Mouse (Mus musculus): ENCODE results near the gene Nr5a2. TPM values are rescaled to one million over a fixed set of nuclear protein-coding genes. Genes with fewer than 3 reads are reported as not detected.

The Nr5a2 gene
- polyA plus RNA-seq, 1 experiment = 0.10 TPM

GRCm38 (mm10) chr1:136974040-136974439 lies 13.8 kb upstream of the Nr5a2 start:
- H3K4me3 ChIP-seq (replicated peaks; ENCODE audit: insufficient read depth, low read depth, low read length) = no peak overlapping the region
- WGBS = 85% methylated on average over 3 of the region's 3 CpGs
- no peak for DNase-seq
- H3K4me1 ChIP-seq (ENCODE audit: control insufficient read depth, insufficient read depth, low read length) = no peaks in the 10 kb centered on the region
- TF ChIP-seq CTCF (IDR thresholded peaks at IDR 0.05; ENCODE audit: borderline replicate concordance, insufficient read depth, low read depth, low read length) = no peak
- no peak for TF ChIP-seq POLR2A (IDR thresholded peaks at IDR 0.05; ENCODE audit: borderline replicate concordance, insufficient read depth, low read length)
- no peak overlapping the region for H3K27ac ChIP-seq (ENCODE audit: insufficient read depth, low read length)
- no peaks in the 10 kb centered on the region for H3K27me3 ChIP-seq (ENCODE audit: control insufficient read depth, insufficient read depth, low read length)

- DNase-seq = no peak
- Histone ChIP-seq H3K4me1 (ENCODE audit: control insufficient read depth, insufficient read depth, low read length) (no peaks in the 10 kb centered on the region), H3K27ac (ENCODE audit: insufficient read depth, low read length) (no peak overlapping the region), H3K27me3 (ENCODE audit: control insufficient read depth, insufficient read depth, low read length) (no peaks in the 10 kb centered on the region), H3K4me3 (replicated peaks; ENCODE audit: insufficient read depth, low read depth, low read length) (no peak overlapping the region)
- TF ChIP-seq POLR2A (IDR thresholded peaks at IDR 0.05; ENCODE audit: borderline replicate concordance, insufficient read depth, low read length) (no peak), CTCF (IDR thresholded peaks at IDR 0.05; ENCODE audit: borderline replicate concordance, insufficient read depth, low read depth, low read length) (no peak)
- WGBS = 84% methylated on average over 5 of the region's 5 CpGs
Measured at GRCm38 (mm10) chr1:136973016-136973415, 12.8 kb upstream of the Nr5a2 start.

- H3K27me3 ChIP-seq (ENCODE audit: control insufficient read depth, insufficient read depth, low read length) = no peaks in the 10 kb centered on the region
- 77% methylated on average over 8 of the region's 8 CpGs for WGBS
- TF ChIP-seq CTCF (IDR thresholded peaks at IDR 0.05; ENCODE audit: borderline replicate concordance, insufficient read depth, low read depth, low read length) (no peak), POLR2A (IDR thresholded peaks at IDR 0.05; ENCODE audit: borderline replicate concordance, insufficient read depth, low read length) (no peak)
- no peaks in the 10 kb centered on the region for H3K4me1 ChIP-seq (ENCODE audit: control insufficient read depth, insufficient read depth, low read length)
- no peak overlapping the region for H3K27ac ChIP-seq (ENCODE audit: insufficient read depth, low read length)
- no peak overlapping the region for H3K4me3 ChIP-seq (replicated peaks; ENCODE audit: insufficient read depth, low read depth, low read length)
- DNase-seq = no peak
Measured at GRCm38 (mm10) chr1:136970995-136971394, 10.7 kb upstream of the Nr5a2 start.

GRCm38 (mm10) chr1:136966728-136967386 lies 6.6 kb upstream of the Nr5a2 start:
- WGBS = 78% methylated on average over 12 of the region's 12 CpGs
- no peak overlapping the region for H3K4me3 ChIP-seq (replicated peaks; ENCODE audit: insufficient read depth, low read depth, low read length)
- H3K27ac ChIP-seq (ENCODE audit: insufficient read depth, low read length) = no peak overlapping the region
- H3K27me3 ChIP-seq (ENCODE audit: control insufficient read depth, insufficient read depth, low read length) = no peaks in the 10 kb centered on the region
- no peaks in the 10 kb centered on the region for H3K4me1 ChIP-seq (ENCODE audit: control insufficient read depth, insufficient read depth, low read length)
- DNase-seq = no peak
- no peak for TF ChIP-seq CTCF (IDR thresholded peaks at IDR 0.05; ENCODE audit: borderline replicate concordance, insufficient read depth, low read depth, low read length)
- TF ChIP-seq POLR2A (IDR thresholded peaks at IDR 0.05; ENCODE audit: borderline replicate concordance, insufficient read depth, low read length) = no peak

GRCm38 (mm10) chr1:136959491-136959890 lies 757 bp downstream of the Nr5a2 start:
- H3K27ac ChIP-seq (ENCODE audit: insufficient read depth, low read length) = no peak overlapping the region
- TF ChIP-seq CTCF (IDR thresholded peaks at IDR 0.05; ENCODE audit: borderline replicate concordance, insufficient read depth, low read depth, low read length) = no peak
- TF ChIP-seq POLR2A (IDR thresholded peaks at IDR 0.05; ENCODE audit: borderline replicate concordance, insufficient read depth, low read length) = no peak
- H3K27me3 ChIP-seq (ENCODE audit: control insufficient read depth, insufficient read depth, low read length) = no peaks in the 10 kb centered on the region
- no peak overlapping the region for H3K4me3 ChIP-seq (replicated peaks; ENCODE audit: insufficient read depth, low read depth, low read length)
- H3K4me1 ChIP-seq (ENCODE audit: control insufficient read depth, insufficient read depth, low read length) = no peaks in the 10 kb centered on the region
- 92% methylated on average over 1 of the region's 1 CpGs for WGBS
- no peak for DNase-seq

GRCm38 (mm10) chr1:136958666-136959065 lies 1.6 kb downstream of the Nr5a2 start:
- Histone ChIP-seq H3K4me1 (ENCODE audit: control insufficient read depth, insufficient read depth, low read length) (no peaks in the 10 kb centered on the region), H3K27ac (ENCODE audit: insufficient read depth, low read length) (no peak overlapping the region), H3K27me3 (ENCODE audit: control insufficient read depth, insufficient read depth, low read length) (no peaks in the 10 kb centered on the region), H3K4me3 (replicated peaks; ENCODE audit: insufficient read depth, low read depth, low read length) (no peak overlapping the region)
- TF ChIP-seq CTCF (IDR thresholded peaks at IDR 0.05; ENCODE audit: borderline replicate concordance, insufficient read depth, low read depth, low read length) = no peak
- TF ChIP-seq POLR2A (IDR thresholded peaks at IDR 0.05; ENCODE audit: borderline replicate concordance, insufficient read depth, low read length) = no peak
- no peak for DNase-seq
- 22% methylated on average over 9 of the region's 9 CpGs for WGBS

GRCm38 (mm10) chr1:136958185-136958584 lies 2.1 kb downstream of the Nr5a2 start:
- Histone ChIP-seq H3K4me3 (replicated peaks; ENCODE audit: insufficient read depth, low read depth, low read length) (no peak overlapping the region), H3K27ac (ENCODE audit: insufficient read depth, low read length) (no peak overlapping the region), H3K4me1 (ENCODE audit: control insufficient read depth, insufficient read depth, low read length) (no peaks in the 10 kb centered on the region), H3K27me3 (ENCODE audit: control insufficient read depth, insufficient read depth, low read length) (no peaks in the 10 kb centered on the region; the same call in 1 of the 2 replicates)
- 3% methylated on average over 10 of the region's 13 CpGs for WGBS
- TF ChIP-seq POLR2A (IDR thresholded peaks at IDR 0.05; ENCODE audit: borderline replicate concordance, insufficient read depth, low read length) (no peak), CTCF (IDR thresholded peaks at IDR 0.05; ENCODE audit: borderline replicate concordance, insufficient read depth, low read depth, low read length) (no peak)
- no peak for DNase-seq

- Histone ChIP-seq H3K4me1 (ENCODE audit: control insufficient read depth, insufficient read depth, low read length) (no peaks in the 10 kb centered on the region; the same call in 1 of the 2 replicates), H3K27me3 (ENCODE audit: control insufficient read depth, insufficient read depth, low read length) (peaks cover 1% of the 10 kb centered on the region; the same call in 1 of the 2 replicates), H3K27ac (ENCODE audit: insufficient read depth, low read length) (no peak overlapping the region), H3K4me3 (replicated peaks; ENCODE audit: insufficient read depth, low read depth, low read length) (no peak overlapping the region)
- TF ChIP-seq CTCF (IDR thresholded peaks at IDR 0.05; ENCODE audit: borderline replicate concordance, insufficient read depth, low read depth, low read length) = no peak
- TF ChIP-seq POLR2A (IDR thresholded peaks at IDR 0.05; ENCODE audit: borderline replicate concordance, insufficient read depth, low read length) = no peak
- 30% methylated on average over 8 of the region's 8 CpGs for WGBS
- no peak for DNase-seq
Measured at GRCm38 (mm10) chr1:136957696-136958095, 2.6 kb downstream of the Nr5a2 start.

Measured in cerebellum, adult 2 months (tissue).